Mouse (Mus musculus) lung, embryonic 16.5 days (tissue): ENCODE data around the gene Mettl14. TPM values are rescaled to one million over a fixed set of nuclear protein-coding genes. Genes with fewer than 3 reads are reported as not detected.

Experiments used
- ATAC-seq: fragments of 200-750 bp; cut with Nextera tagmentation; 2 replicates; pipeline ENCODE4 v1.8.0; 2017; ENCODE audit warnings: low read depth, mild to moderate bottlenecking, moderate library complexity
- H3K27ac ChIP-seq: fragments of 300-500 bp; sonication (generic); 2 replicates; pipeline ENCODE4 v1.5.1; 2014; ENCODE audit warnings: mild to moderate bottlenecking, control low read depth, low read length
- H3K27me3 ChIP-seq: fragments of 300-500 bp; sonication (generic); 2 replicates; pipeline ENCODE4 v1.6.1; 2014; ENCODE audit warnings: low read depth, low read length, mixed read lengths; ENCODE audit not compliant: control insufficient read depth, insufficient read depth
- H3K36me3 ChIP-seq: fragments of 300-500 bp; sonication (generic); 2 replicates; pipeline ENCODE4 v1.6.1; 2014; ENCODE audit warnings: low read length; ENCODE audit not compliant: control insufficient read depth, insufficient read depth
- H3K4me1 ChIP-seq: fragments of 300-500 bp; sonication (generic); replicated peaks from 2 replicates; pipeline ENCODE4 v1.6.1; 2014; ENCODE audit warnings: low read length, mixed read lengths; ENCODE audit not compliant: control insufficient read depth, insufficient read depth
- H3K4me2 ChIP-seq: fragments of 300-500 bp; sonication (generic); 2 replicates; pipeline ENCODE4 v1.6.1; 2014; ENCODE audit warnings: low read depth, low read length, control low read depth
- H3K4me3 ChIP-seq: fragments of 300-500 bp; sonication (generic); 2 replicates; pipeline ENCODE4 v1.5.1; 2014; ENCODE audit warnings: mild to moderate bottlenecking, low read length, control low read depth
- H3K9ac ChIP-seq: fragments of 300-500 bp; sonication (generic); 2 replicates; pipeline ENCODE4 v1.6.1; 2014; ENCODE audit warnings: low read length, control low read depth
- H3K9me3 ChIP-seq: fragments of 300-500 bp; sonication (generic); 2 replicates; pipeline ENCODE4 v1.6.1; 2016; ENCODE audit warnings: low read length; ENCODE audit not compliant: control insufficient read depth
- WGBS: fragments of 180-500 bp; shearing (Covaris S2); extraction: QIAGEN DNeasy Blood & Tissue Kit; methylation state at CpG from one replicate; pipeline ENCODE4 v1.1.7; 2014; 5-methylcytosine and 5-hydroxymethylcytosine counted together
- polyA plus RNA-seq: library from polyadenylated mRNA; unstranded; fragments of >200 nt; fragmentation: Nextera tagmentation; extraction: Ambion mirVana; gene quantifications from 2 replicates; pipeline ENCODE4 v1.2.1, GENCODE M21; 2015

Mettl14 gene
- polyA plus RNA-seq, 1 experiment from 2014 or later = 25.1 TPM

- H3K4me1 ChIP-seq = no peaks in the 10 kb centered on the region
- H3K36me3 ChIP-seq = peaks cover 26% of the 10 kb centered on the region
- ATAC-seq = no peak
- no peak overlapping the region for H3K27ac ChIP-seq
- no peak overlapping the region for H3K9ac ChIP-seq
- no peaks in the 10 kb centered on the region for H3K27me3 ChIP-seq
- WGBS = 70% methylated on average over 12 of the region's 12 CpGs
- no peak overlapping the region for H3K4me3 ChIP-seq
- H3K9me3 ChIP-seq = no peaks in the 10 kb centered on the region
- H3K4me2 ChIP-seq = no peak overlapping the region
Measured at GRCm38 (mm10) chr3:123348080-123348802, 37.7 kb downstream of the Mettl14 start.

- Histone ChIP-seq H3K4me2 (no peak overlapping the region), H3K9ac (no peak overlapping the region), H3K4me1 (no peaks in the 10 kb centered on the region), H3K27ac (no peak overlapping the region), H3K27me3 (no peaks in the 10 kb centered on the region), H3K9me3 (no peaks in the 10 kb centered on the region), H3K36me3 (peaks cover 18% of the 10 kb centered on the region), H3K4me3 (no peak overlapping the region)
- 63% methylated on average over 6 of the region's 6 CpGs for WGBS
- no peak for ATAC-seq
Measured at GRCm38 (mm10) chr3:123343690-123344089, 42.2 kb downstream of the Mettl14 start.

GRCm38 (mm10) chr3:123341049-123341448, 44.9 kb downstream of the Mettl14 start:
- no peaks in the 10 kb centered on the region for H3K9me3 ChIP-seq
- H3K27me3 ChIP-seq = no peaks in the 10 kb centered on the region; the same call in 1 of the 2 replicates
- no peak overlapping the region for H3K4me2 ChIP-seq
- ATAC-seq = no peak
- WGBS = 78% methylated on average over 2 of the region's 2 CpGs
- peaks cover 3% of the 10 kb centered on the region; the same call in 1 of the 2 replicates for H3K4me1 ChIP-seq
- H3K27ac ChIP-seq = no peak overlapping the region
- no peak overlapping the region for H3K4me3 ChIP-seq
- H3K36me3 ChIP-seq = peaks cover 21% of the 10 kb centered on the region
- no peak overlapping the region for H3K9ac ChIP-seq

GRCm38 (mm10) chr3:123338666-123339195, 47.2 kb downstream of the Mettl14 start:
- 55% methylated on average over 12 of the region's 12 CpGs for WGBS
- Histone ChIP-seq H3K4me1 (peaks cover 13% of the 10 kb centered on the region), H3K27ac (no peak overlapping the region), H3K4me2 (no peak overlapping the region), H3K9me3 (no peaks in the 10 kb centered on the region), H3K4me3 (no peak overlapping the region), H3K9ac (no peak overlapping the region), H3K36me3 (peaks cover 6% of the 10 kb centered on the region; the same call in 1 of the 2 replicates), H3K27me3 (no peaks in the 10 kb centered on the region; the same call in 1 of the 2 replicates)
- ATAC-seq = no peak

- no peaks in the 10 kb centered on the region; the same call in 1 of the 2 replicates for H3K27me3 ChIP-seq
- no peak overlapping the region for H3K27ac ChIP-seq
- no peaks in the 10 kb centered on the region for H3K9me3 ChIP-seq
- no peak for ATAC-seq
- no peak overlapping the region for H3K4me3 ChIP-seq
- H3K9ac ChIP-seq = no peak overlapping the region
- H3K4me1 ChIP-seq = peaks cover 17% of the 10 kb centered on the region
- 86% methylated on average over 6 of the region's 6 CpGs for WGBS
- H3K4me2 ChIP-seq = no peak overlapping the region
- H3K36me3 ChIP-seq = peaks cover 6% of the 10 kb centered on the region; the same call in 1 of the 2 replicates
Measured at GRCm38 (mm10) chr3:123337853-123338252, 48.1 kb downstream of the Mettl14 start.

- H3K36me3 ChIP-seq = peaks cover 6% of the 10 kb centered on the region; the same call in 1 of the 2 replicates
- H3K27me3 ChIP-seq = no peaks in the 10 kb centered on the region; the same call in 1 of the 2 replicates
- peaks cover 20% of the 10 kb centered on the region for H3K4me1 ChIP-seq
- H3K9me3 ChIP-seq = no peaks in the 10 kb centered on the region
- 71% methylated on average over 5 of the region's 5 CpGs for WGBS
- H3K9ac ChIP-seq = no peak overlapping the region
- H3K27ac ChIP-seq = no peak overlapping the region
- H3K4me2 ChIP-seq = no peak overlapping the region
- no peak overlapping the region for H3K4me3 ChIP-seq
- ATAC-seq = no peak
Measured at GRCm38 (mm10) chr3:123336951-123337350, 49.0 kb downstream of the Mettl14 start.

GRCm38 (mm10) chr3:123336455-123336854, 49.5 kb downstream of the Mettl14 start:
- WGBS = 49% methylated on average over 7 of the region's 7 CpGs
- no peak overlapping the region for H3K4me3 ChIP-seq
- H3K4me1 ChIP-seq = peaks cover 20% of the 10 kb centered on the region
- no peak overlapping the region for H3K4me2 ChIP-seq
- peaks cover 6% of the 10 kb centered on the region; the same call in 1 of the 2 replicates for H3K36me3 ChIP-seq
- ATAC-seq = no peak
- H3K9ac ChIP-seq = no peak overlapping the region
- no peak overlapping the region for H3K27ac ChIP-seq
- H3K9me3 ChIP-seq = no peaks in the 10 kb centered on the region
- H3K27me3 ChIP-seq = no peaks in the 10 kb centered on the region; the same call in 1 of the 2 replicates

- Histone ChIP-seq H3K9me3 (no peaks in the 10 kb centered on the region), H3K4me1 (peaks cover 20% of the 10 kb centered on the region), H3K4me2 (no peak overlapping the region), H3K27me3 (no peaks in the 10 kb centered on the region; the same call in 1 of the 2 replicates), H3K36me3 (peaks cover 7% of the 10 kb centered on the region), H3K9ac (no peak overlapping the region), H3K4me3 (no peak overlapping the region), H3K27ac (no peak overlapping the region)
- ATAC-seq = peak; percentile 84
- 23% methylated on average over 3 of the region's 3 CpGs for WGBS
Measured at GRCm38 (mm10) chr3:123335480-123335879, 50.4 kb downstream of the Mettl14 start.

GRCm38 (mm10) chr3:123334947-123335346, 51.0 kb downstream of the Mettl14 start:
- Histone ChIP-seq H3K9me3 (no peaks in the 10 kb centered on the region), H3K4me2 (peak overlapping the region; percentile 22), H3K9ac (no peak overlapping the region), H3K4me3 (no peak overlapping the region), H3K27ac (peak overlapping the region; percentile 70), H3K4me1 (peaks cover 20% of the 10 kb centered on the region), H3K27me3 (no peaks in the 10 kb centered on the region; the same call in 1 of the 2 replicates), H3K36me3 (peaks cover 4% of the 10 kb centered on the region)
- ATAC-seq = peak; percentile 80
- WGBS = 37% methylated on average over 7 of the region's 7 CpGs
